Mouse (Mus musculus) heart, embryonic 16.5 days (tissue): ENCODE results near the gene Slc19a1. TPM values are rescaled to one million over a fixed set of nuclear protein-coding genes. Genes with fewer than 3 reads are reported as not detected.

Source experiments
- polyA plus RNA-seq: library from polyadenylated mRNA; unstranded; fragments of >200 nt; fragmentation: Nextera tagmentation; extraction: Ambion mirVana; gene quantifications from 2 replicates; pipeline ENCODE4 v1.2.1, GENCODE M21; 2015

Slc19a1 gene
- polyA plus RNA-seq, 1 experiment from 2014 or later, result 15.1 TPM

Other genes with a start within 250 kb of the Slc19a1 start
- 11.7 and 11.9 TPM in 2 replicates for gene Pcbp3, start 70.4 kb upstream of the Slc19a1 start, polyA plus RNA-seq
- 96.2 and 130 TPM in 2 replicates for gene Col18a1, start 134.3 kb downstream of the Slc19a1 start, polyA plus RNA-seq
- gene Pofut2, start 227.0 kb downstream of the Slc19a1 start, polyA plus RNA-seq, result 108 and 115 TPM in 2 replicates